Mouse (Mus musculus): Measurements from ENCODE around the gene Thpo.

Gene Thpo

DNA sequence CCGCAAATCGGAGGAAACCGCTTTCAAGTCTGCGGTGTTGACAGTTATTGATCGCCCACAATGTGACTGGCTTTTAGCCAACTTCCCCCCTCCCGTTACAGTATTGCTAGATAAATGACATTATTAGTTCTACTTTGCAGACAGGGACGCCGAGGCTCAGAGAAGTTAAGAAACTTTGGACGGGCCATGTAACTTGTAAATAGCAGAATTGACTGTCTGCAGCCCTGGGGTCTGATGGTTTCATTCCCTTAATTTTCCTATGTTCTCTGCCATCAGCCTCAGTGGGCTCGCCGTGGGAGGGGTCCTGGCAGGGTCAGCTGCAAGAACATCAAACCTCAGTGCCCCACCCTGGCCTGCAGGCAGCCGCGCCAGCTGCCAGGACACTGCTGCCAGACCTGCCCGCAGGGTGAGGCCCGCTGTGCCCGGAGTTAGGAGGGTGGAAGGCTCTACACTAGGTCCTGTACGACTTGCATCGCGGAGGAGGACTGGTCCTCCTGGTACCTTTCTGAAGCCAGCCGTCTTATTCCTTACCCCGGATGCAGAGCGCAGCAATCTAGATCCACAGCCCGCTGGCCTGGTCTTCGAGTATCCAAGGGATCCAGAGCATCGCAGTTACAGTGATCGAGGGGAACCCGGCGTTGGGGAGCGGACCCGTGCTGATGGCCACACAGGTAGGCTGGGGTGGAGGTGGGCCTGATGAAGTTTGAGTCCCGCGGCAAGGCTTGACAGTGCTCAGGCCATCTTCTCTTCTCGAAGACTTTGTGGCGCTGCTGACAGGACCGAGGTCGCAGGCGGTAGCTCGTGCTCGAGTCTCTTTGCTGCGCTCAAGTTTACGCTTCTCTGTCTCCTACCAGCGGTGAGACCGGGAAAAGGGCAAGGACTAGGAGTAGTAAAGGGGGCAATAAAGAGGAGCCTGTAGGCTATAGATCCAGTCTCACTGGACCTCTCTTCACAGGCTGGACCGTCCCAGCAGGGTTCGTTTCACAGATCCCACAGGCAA is at the start of gene Thpo:
Gene Thpo (minus strand): TSS at position 781 of the 1,000 bp plus-strand sequence.
- DNase-seq (ENCODE audit: low read depth, low spot score) = no peak

DNA sequence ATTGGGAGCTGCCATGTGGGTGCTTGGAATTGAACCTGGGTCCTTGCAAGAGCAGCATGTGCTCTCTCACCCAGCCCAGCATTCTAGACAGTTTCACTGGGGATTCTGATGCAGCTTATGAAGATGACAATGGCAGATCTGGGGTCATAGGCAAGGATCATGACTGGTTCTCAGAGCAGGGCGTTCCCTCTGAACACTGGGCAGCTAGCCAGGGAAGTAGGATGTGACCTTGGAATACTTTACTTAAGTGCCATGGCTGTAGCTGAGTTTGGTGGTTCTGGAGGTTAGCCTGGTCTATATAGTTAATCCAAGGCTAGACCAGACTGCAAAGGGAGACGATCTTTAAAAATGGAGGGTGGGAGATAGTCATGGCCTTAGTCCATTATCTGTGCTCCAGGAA is 49.6 kb upstream of the Thpo start:
- DNase-seq (ENCODE audit: low read depth, low spot score) = no peak

DNA sequence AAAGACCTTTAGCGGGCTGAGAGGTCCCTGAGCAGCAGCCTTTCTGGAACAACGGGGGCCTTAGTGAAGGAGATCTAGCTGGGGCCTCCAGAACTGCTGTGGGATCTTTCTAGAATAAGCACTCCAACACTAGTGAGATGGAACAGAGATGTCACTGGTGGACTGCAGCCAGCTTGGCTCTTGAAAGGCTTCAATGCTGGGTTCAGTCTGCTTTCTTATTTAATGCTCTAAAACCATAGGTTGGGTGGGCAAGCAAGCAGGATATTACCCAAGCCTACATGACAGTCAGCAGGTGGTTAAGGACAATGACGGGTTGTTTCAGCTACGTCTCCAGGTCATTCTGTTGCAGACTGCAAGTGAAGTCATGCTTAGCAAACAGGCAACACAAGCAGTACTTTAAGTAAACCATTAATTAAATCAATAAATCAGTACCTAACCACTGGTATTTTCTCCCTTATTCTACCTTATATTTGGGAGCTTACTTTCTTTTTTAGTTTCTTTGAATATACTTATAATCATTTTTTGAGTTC is 46.9 kb upstream of the Thpo start:
- no peak for DNase-seq (ENCODE audit: low read depth, low spot score)

GRCm38 (mm10) chr16:20779846-20780245 is 45.5 kb upstream of the Thpo start:
- no peak for DNase-seq (ENCODE audit: low read depth, low spot score)

- DNase-seq (ENCODE audit: low read depth, low spot score) = no peak
These were observed 40.7 kb upstream of the Thpo start for GRCm38 (mm10) chr16:20775021-20775420.

DNA sequence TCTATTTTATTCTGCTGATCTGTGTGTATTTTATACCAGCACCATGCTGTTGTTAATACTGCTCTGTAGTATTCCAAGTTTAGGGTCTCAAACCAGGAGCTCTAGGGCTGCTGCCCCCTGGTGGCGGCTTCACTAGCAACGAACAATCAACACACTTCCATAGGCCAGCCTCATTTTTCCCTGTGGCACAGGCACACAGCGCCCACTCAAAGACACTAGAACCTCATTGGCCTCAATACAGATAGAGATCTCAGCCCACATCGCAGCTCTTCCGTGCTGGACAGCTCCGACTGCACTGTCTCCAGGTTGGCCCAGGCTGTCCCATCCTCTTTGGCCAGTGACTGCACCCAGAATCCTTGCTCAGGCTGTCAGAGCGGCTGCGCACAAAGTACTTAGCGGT is 30.9 kb upstream of the Thpo start:
- peak; percentile 54 for DNase-seq (ENCODE audit: low read depth, low spot score)

DNA sequence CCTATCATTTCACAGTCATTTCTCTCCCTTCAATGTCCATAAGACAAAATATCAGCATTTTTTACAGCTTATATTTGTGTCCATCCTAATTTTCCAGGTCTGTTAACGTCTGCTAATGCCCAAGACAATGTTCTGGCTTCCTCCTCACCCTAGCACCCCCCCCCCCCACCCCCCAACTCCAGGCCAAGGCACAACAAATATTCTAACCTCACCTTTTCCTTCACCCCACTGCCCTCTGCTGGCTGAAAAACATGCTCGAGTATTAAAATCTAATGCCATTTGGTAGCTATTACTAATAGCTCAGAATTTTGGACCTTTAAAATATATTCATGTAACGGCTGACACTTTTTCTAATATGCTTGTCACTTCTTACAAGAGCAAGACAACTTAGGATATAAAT is 27.4 kb upstream of the Thpo start:
- DNase-seq (ENCODE audit: low read depth, low spot score) = peak; percentile 48

GRCm38 (mm10) chr16:20757385-20757784 is 23.1 kb upstream of the Thpo start:
- no peak for DNase-seq (ENCODE audit: low read depth, low spot score)

DNA sequence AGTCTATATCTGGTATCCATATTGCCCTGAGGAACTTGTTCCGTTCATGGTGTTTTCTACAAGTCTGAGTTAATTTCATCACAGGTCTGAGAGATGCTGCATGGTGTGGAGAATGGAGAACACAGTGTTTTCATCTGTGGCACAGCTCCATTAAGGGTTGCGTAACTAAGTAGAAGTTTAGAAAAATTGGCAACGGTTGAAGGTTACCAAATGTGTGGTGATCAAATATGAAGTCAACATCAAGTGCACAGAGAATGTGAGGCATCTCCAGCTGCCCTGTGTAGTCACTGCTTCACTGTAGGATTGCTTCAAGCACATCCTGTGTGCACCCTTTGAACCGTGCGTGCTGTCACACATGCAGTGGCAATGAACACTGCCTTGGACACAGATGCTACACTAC is 21.7 kb upstream of the Thpo start:
- DNase-seq (ENCODE audit: low read depth, low spot score) = no peak

GRCm38 (mm10) chr16:20750518-20750917 is 16.2 kb upstream of the Thpo start:
- DNase-seq (ENCODE audit: low read depth, low spot score) = peak; percentile 53

GRCm38 (mm10) chr16:20746641-20747040 is 12.3 kb upstream of the Thpo start:
- no peak for DNase-seq (ENCODE audit: low read depth, low spot score)

DNA sequence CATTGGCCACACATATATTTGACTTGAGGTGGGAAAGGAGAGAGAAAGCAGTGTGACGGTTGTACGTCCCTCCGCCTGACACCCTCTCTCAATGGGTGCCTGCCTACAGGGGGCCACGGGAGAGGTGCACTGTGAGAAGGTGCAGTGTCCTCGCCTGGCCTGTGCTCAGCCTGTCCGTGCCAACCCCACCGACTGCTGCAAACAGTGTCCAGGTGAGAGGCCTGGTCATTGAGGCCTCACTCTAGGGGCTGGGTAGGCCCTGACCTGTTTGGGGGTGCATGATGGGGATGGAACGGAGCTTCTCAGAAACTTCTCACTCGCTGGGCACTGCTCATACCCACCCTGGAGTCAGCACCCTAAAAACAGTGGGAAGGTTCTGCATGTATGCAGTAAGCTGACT is 5.5 kb upstream of the Thpo start:
- DNase-seq (ENCODE audit: low read depth, low spot score) = no peak

DNA sequence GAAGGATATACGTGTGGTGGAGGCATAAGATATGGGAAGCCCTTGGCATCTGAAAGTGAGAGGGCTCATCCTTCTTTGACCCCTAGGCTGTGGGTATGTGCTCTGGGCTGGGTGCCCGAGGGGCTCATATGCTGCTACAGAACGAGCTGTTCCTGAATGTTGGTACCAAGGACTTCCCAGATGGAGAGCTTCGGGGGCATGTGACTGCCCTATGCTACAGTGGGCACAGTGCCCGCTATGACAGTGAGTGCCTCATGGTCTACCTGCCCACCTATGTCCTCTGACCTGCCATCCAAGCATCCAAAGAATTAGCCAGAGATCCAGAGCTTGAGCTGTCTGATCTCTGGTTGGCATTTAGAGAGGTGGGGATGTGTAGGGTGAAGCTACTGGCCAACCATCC is 2.5 kb upstream of the Thpo start:
- DNase-seq (ENCODE audit: low read depth, low spot score) = no peak

DNA sequence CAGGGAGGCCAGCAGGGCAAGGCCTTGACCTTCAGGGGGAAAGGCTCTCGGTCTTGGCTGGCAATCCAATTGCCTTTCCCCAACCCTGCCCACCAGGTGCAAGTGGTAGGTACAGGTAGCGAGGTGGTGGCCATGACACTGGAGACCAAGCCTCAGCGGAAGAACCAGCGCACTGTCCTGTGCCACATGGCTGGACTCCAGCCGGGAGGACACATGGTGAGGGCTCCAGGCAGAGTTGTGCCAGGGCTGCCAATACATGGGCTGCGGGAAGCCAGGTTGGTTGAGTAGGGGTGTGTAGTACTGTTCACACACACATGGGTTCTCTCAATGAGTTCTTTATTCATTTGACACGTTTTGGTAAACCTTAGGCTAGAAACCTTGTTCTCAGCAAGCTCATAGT is 1.9 kb upstream of the Thpo start:
- DNase-seq (ENCODE audit: low read depth, low spot score) = no peak

DNA sequence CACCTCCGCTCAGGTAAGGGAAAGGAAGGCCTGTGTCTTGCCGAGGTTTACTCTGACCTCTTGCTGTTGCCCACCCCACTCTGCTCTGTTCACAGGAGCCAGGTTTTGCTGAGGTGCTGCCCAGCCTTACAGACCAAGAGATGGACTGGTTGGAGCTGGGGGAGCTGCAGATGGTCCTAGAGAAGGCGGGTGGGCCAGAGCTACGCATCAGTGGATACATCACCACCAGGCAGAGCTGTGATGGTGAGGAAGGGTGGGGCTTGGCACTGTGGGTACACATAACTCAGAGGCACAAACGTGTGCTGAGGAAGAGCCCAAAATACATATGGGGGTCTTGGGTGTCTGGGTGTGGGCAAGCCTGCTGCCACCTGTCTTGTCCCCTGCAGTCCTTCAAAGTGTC is 1.3 kb upstream of the Thpo start:
- no peak for DNase-seq (ENCODE audit: low read depth, low spot score)

- DNase-seq (ENCODE audit: low read depth, low spot score) = no peak
These were observed 1.2 kb downstream of the Thpo start, which contains the start of gene Chrd for GRCm38 (mm10) chr16:20732925-20733730. Gene Chrd, plus strand, starts transcription at chr16:20733127.

DNA sequence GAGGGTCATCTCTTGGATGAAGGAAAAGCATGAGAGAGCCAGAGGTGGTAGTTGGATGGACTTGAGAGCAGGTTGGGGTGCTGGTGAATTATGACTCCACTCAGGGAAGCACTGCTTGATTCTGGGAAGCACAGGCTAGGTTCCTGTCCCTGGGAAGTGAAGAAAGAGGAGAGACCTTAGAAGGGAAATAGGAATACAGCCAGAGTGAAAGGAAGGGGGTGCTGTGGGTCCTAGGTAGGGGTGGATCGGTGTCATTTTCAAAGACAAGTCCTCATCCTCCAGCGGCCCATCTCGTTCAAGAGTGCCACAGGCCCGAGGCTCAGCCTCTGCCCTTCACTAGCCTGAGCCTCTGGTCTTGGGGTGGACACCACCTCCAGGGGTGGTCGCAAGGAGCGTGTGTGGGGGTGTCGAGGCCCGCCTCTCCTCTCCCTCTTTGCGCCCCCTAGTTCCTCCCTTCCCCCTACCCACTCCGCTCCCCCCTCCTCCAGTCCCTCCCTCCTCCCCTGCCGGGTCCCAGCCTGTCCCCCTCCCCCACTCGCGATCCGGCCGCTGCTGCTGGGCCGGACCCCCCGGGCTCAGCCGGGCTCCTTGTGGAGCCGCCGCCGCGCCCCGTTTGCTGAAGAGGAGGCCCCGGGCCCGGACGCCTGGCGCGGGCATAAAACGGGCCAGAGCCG is 1.9 kb downstream of the Thpo start:
- DNase-seq (ENCODE audit: low read depth, low spot score) = no peak

DNA sequence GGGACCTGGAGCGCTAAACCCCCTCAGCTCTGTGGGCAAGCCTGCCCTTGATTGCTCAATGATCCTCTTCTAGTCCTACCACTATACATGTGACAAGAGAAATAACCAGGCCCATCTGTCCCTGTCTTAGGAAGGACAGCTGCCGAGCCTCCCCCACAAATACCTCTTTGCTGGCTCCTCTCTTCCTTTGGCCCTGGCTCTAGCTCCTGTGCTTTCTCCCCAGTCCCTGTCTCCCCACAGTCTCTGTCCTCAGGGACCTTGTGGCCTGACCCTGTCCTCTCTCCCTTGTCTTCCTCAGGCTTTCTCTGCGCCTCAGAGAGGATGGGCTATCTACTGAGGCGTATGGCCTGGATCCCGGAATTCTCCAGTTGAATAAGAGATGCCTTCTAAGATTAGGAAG is 2.6 kb downstream of the Thpo start:
- DNase-seq (ENCODE audit: low read depth, low spot score) = no peak

GRCm38 (mm10) chr16:20730293-20730711 is 4.0 kb downstream of the Thpo start:
- DNase-seq (ENCODE audit: low read depth, low spot score) = no peak

DNA sequence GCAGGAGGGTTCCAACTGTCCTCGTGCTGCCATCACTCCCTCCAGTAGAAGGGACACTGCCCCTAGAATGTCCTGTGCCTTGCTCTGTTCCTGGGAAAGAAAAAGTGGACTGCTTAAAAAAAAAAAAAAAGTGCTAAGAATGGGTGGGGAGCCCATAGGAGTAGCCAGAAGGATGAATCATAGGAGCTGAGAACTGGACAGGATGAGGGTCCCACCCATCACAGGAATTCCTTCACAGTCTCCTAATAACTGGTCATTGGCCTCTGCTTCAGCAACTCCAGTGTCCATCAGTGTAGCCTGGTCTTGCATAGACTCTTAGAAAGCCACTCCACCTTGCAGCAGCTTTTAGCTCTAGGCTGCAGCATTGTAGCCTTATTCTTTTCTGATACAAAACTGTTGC is 7.9 kb downstream of the Thpo start:
- no peak for DNase-seq (ENCODE audit: low read depth, low spot score)

DNA sequence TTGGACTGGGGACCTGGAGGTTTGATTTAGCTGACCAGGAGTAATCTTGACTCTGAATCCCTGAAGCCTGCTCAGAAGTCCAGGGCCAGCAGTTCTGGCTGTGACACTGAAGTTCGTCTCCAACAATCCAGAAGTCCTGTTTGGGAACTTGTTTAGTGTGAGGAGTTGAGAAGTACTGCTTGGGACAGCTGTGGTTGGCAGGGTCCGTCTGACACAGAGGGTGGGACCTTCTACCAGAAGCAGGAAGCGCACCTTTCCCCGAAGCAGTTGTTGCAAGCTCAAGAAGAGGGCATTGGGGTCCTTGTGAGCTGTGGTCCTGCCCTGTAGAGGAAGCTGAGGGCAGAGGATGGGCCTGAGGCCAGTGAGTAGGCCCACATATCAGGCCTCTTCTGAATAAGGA is 8.6 kb downstream of the Thpo start:
- no peak for DNase-seq (ENCODE audit: low read depth, low spot score)

DNA sequence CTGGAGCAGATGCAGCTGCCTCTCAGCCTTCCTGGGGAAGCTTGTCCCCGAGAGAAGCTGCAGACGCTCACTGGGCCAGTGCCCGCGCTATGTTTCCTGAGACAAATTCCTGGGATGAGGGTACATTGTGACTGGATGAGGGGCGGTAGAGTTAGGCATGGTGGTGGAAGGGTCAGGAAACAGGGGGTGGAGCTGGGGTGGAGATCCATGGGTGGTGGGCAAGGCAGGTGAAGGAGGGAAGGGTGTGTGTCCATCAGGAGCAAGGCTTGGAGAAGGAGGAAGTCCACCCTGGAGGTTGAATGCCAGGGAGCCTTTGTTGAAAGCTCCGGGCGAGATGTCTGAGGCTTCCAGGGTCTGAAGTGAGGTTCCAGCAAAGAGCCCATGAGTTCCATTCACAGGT is 9.0 kb downstream of the Thpo start:
- DNase-seq (ENCODE audit: low read depth, low spot score) = no peak

Data from forelimb bud, embryonic 11.5 days (tissue).